Mouse (Mus musculus) MEL (cell line): ENCODE results near the gene Olfr1042. TPM values are rescaled to one million over a fixed set of nuclear protein-coding genes. Genes with fewer than 3 reads are reported as not detected.

Source experiments
- DNase-seq: peaks from one replicate; pipeline ENCODE4 v3.0.0; 2011; ENCODE audit warnings: low read depth, low spot score
- H3K27ac ChIP-seq: 2 replicates; pipeline ENCODE4 v1.5.1; 2012; ENCODE audit warnings: low read depth, mild to moderate bottlenecking, control low read depth, low read length, moderate library complexity; ENCODE audit not compliant: control insufficient read depth
- H3K27me3 ChIP-seq, 2 experiments: fragments of 150-350 bp in 1 of 2; sonication (generic) in 1 of 2; 2 replicates each; pipeline ENCODE4 v1.6.1; 2012; ENCODE audit warnings: low read length in 2 of 2, mild to moderate bottlenecking in 2 of 2, improper control_type of control experiment in 1 of 2, moderate library complexity in 1 of 2; ENCODE audit not compliant: insufficient read depth in 2 of 2, control insufficient read depth in 1 of 2
- H3K36me3 ChIP-seq, 2 experiments: 2 replicates each; pipeline ENCODE4 v1.6.1; 2012 to 2014; ENCODE audit warnings: low read length in 2 of 2, improper control_type of control experiment in 1 of 2, inconsistent platforms in 1 of 2, mild to moderate bottlenecking in 1 of 2; ENCODE audit not compliant: insufficient read depth in 2 of 2, control insufficient read depth in 1 of 2
- H3K4me1 ChIP-seq, 2 experiments: fragments of 150-350 bp in 1 of 2; sonication (generic) in 1 of 2; 2 replicates each; pipeline ENCODE4 v1.6.1; 2012; ENCODE audit warnings: low read length in 2 of 2, improper control_type of control experiment in 1 of 2, mild to moderate bottlenecking in 1 of 2; ENCODE audit not compliant: insufficient read depth in 2 of 2, control insufficient read depth in 1 of 2
- H3K4me3 ChIP-seq, 2 experiments: fragments of 150-350 bp in 1 of 2; sonication (generic) in 1 of 2; 2 replicates each; pipeline ENCODE4 v1.5.1; 2012; ENCODE audit warnings: low read depth in 2 of 2, low read length in 2 of 2, mild to moderate bottlenecking in 2 of 2, moderate library complexity in 2 of 2, control low read depth in 1 of 2, improper control_type of control experiment in 1 of 2; ENCODE audit not compliant: control insufficient read depth in 1 of 2, insufficient read depth in 1 of 2
- H3K79me2 ChIP-seq: 2 replicates; pipeline ENCODE4 v1.6.1; 2012; ENCODE audit warnings: mild to moderate bottlenecking, low read length, moderate library complexity; ENCODE audit not compliant: control insufficient read depth, poor library complexity, insufficient read depth
- H3K9ac ChIP-seq: 2 replicates; pipeline ENCODE4 v1.6.1; 2012; ENCODE audit warnings: low read depth, mild to moderate bottlenecking, control low read depth, low read length, moderate library complexity; ENCODE audit not compliant: control insufficient read depth, poor library complexity, severe bottlenecking
- H3K9me3 ChIP-seq: fragments of 150-350 bp; sonication (generic); replicated peaks from 2 replicates; pipeline ENCODE4 v1.6.1; 2012; ENCODE audit warnings: mild to moderate bottlenecking, low read length, improper control_type of control experiment, moderate library complexity; ENCODE audit not compliant: insufficient read depth
- BHLHE40 ChIP-seq: IDR thresholded peaks from 2 replicates; pipeline ENCODE4 v1.6.1; 2012; ENCODE audit warnings: low read depth, mild to moderate bottlenecking, inconsistent platforms, low read length, improper control_type of control experiment, borderline replicate concordance
- CTCF ChIP-seq, 3 experiments: IDR thresholded peaks in 2 of 3; conservative IDR thresholded peaks in 1 of 3; 2 replicates each; pipeline ENCODE4 v1.5.1; 2011 to 2012; ENCODE audit warnings: low read length in 3 of 3, low read depth in 2 of 3, mild to moderate bottlenecking in 2 of 3, improper control_type of control experiment in 1 of 3, inconsistent platforms in 1 of 3, mixed read lengths in 1 of 3, moderate library complexity in 1 of 3; ENCODE audit not compliant: control insufficient read depth in 1 of 3, insufficient read depth in 1 of 3, poor library complexity in 1 of 3, severe bottlenecking in 1 of 3
- ETS1 ChIP-seq: IDR thresholded peaks from 2 replicates; pipeline ENCODE4 v1.6.1; 2012; ENCODE audit warnings: low read depth, mild to moderate bottlenecking, inconsistent platforms, low read length, improper control_type of control experiment, moderate library complexity
- GABPA ChIP-seq: IDR thresholded peaks from 2 replicates; pipeline ENCODE4 v1.6.1; 2012; ENCODE audit warnings: low read depth, mild to moderate bottlenecking, inconsistent platforms, low read length, improper control_type of control experiment, moderate library complexity
- GATA1 ChIP-seq: IDR thresholded peaks from 2 replicates; pipeline ENCODE4 v1.6.1; 2011; ENCODE audit warnings: low read depth, low read length, improper control_type of control experiment
- HCFC1 ChIP-seq: IDR thresholded peaks from 2 replicates; pipeline ENCODE4 v1.6.1; 2012; ENCODE audit warnings: low read depth, mild to moderate bottlenecking, inconsistent platforms, low read length, improper control_type of control experiment, moderate library complexity
- MAZ ChIP-seq: IDR thresholded peaks from 2 replicates; pipeline ENCODE4 v1.6.1; 2012; ENCODE audit warnings: low read depth, mild to moderate bottlenecking, inconsistent platforms, low read length, improper control_type of control experiment
- MEF2A ChIP-seq: IDR thresholded peaks from 2 replicates; pipeline ENCODE4 v1.6.1; 2014; ENCODE audit warnings: low read depth, mild to moderate bottlenecking, inconsistent platforms, low read length, improper control_type of control experiment; ENCODE audit not compliant: poor library complexity, insufficient replicate concordance, severe bottlenecking; ENCODE audit errors: extremely low read depth
- MXI1 ChIP-seq: IDR thresholded peaks from 2 replicates; pipeline ENCODE4 v1.6.1; 2011; ENCODE audit warnings: mild to moderate bottlenecking, low read depth, low read length, improper control_type of control experiment
- MYB ChIP-seq: IDR thresholded peaks from 2 replicates; pipeline ENCODE4 v1.6.1; 2011; ENCODE audit warnings: mild to moderate bottlenecking, low read depth, low read length, improper control_type of control experiment
- MYC ChIP-seq: IDR thresholded peaks from 2 replicates; pipeline ENCODE4 v1.6.1; 2011; ENCODE audit warnings: low read depth, mild to moderate bottlenecking, low read length, improper control_type of control experiment, moderate library complexity
- POLR2A ChIP-seq, 2 experiments: IDR thresholded peaks; 2 replicates each; pipeline ENCODE4 v1.6.1; 2011 to 2012; ENCODE audit warnings: low read length in 2 of 2, mild to moderate bottlenecking in 2 of 2, control low read depth in 1 of 2, improper control_type of control experiment in 1 of 2, low read depth in 1 of 2, moderate library complexity in 1 of 2; ENCODE audit not compliant: control insufficient read depth in 1 of 2, insufficient read depth in 1 of 2, poor library complexity in 1 of 2
- POLR2AphosphoS2 ChIP-seq: IDR thresholded peaks from 2 replicates; pipeline ENCODE4 v1.6.1; 2011; ENCODE audit warnings: low read length, improper control_type of control experiment
- POLR2AphosphoS5 ChIP-seq: IDR thresholded peaks from 2 replicates; pipeline ENCODE4 v1.6.1; 2012; ENCODE audit warnings: low read depth, borderline replicate concordance, mild to moderate bottlenecking, inconsistent platforms, low read length, moderate library complexity, mixed read lengths
- SMC3 ChIP-seq: IDR thresholded peaks from 2 replicates; pipeline ENCODE4 v1.6.1; 2011; ENCODE audit warnings: low read depth, low read length, improper control_type of control experiment
- TAL1 ChIP-seq: IDR thresholded peaks from 2 replicates; pipeline ENCODE4 v1.6.1; 2012; ENCODE audit warnings: mild to moderate bottlenecking, inconsistent platforms, low read length, moderate library complexity, mixed read lengths
- TBP ChIP-seq: IDR thresholded peaks from 2 replicates; pipeline ENCODE4 v1.8.0; 2011; ENCODE audit warnings: low read depth, low read length, improper control_type of control experiment
- TCF12 ChIP-seq: IDR thresholded peaks from 2 replicates; pipeline ENCODE4 v1.6.1; 2014; ENCODE audit warnings: low read depth, mild to moderate bottlenecking, inconsistent platforms, low read length, improper control_type of control experiment, moderate library complexity
- USF1 ChIP-seq: IDR thresholded peaks from 2 replicates; pipeline ENCODE4 v1.6.1; 2014; ENCODE audit warnings: low read depth, mild to moderate bottlenecking, inconsistent platforms, low read length, improper control_type of control experiment, moderate library complexity
- ZC3H11A ChIP-seq: IDR thresholded peaks from 2 replicates; pipeline ENCODE4 v1.6.1; 2012; ENCODE audit warnings: low read depth, mild to moderate bottlenecking, inconsistent platforms, low read length, improper control_type of control experiment
- ZKSCAN1 ChIP-seq: IDR thresholded peaks from 2 replicates; pipeline ENCODE4 v1.6.1; 2012; ENCODE audit warnings: low read depth, mild to moderate bottlenecking, inconsistent platforms, low read length, improper control_type of control experiment, moderate library complexity
- polyA plus RNA-seq, 2 experiments: library from polyadenylated mRNA; stranded (reverse) in 1 of 2; unstranded in 1 of 2; fragments of >175 nt in 1 of 2; fragments of >200 nt in 1 of 2; gene quantifications; 2 replicates each; pipeline versions ENCODE4 v1.2.1 to v1.2.4; 2012; ENCODE audit warnings: low replicate concordance in 2 of 2, low read depth in 1 of 2; ENCODE audit not compliant: insufficient read length in 2 of 2, insufficient read depth in 1 of 2, missing spikeins in 1 of 2
- total RNA-seq: library from RNA; depleted of rRNA; stranded (reverse); fragments of 300-350 nt; gene quantifications from 2 replicates; pipeline ENCODE4 v1.2.3, GENCODE M21; 2012; rRNA removed

Gene Olfr1042
- total RNA-seq (not detected in 2 replicates), polyA plus RNA-seq (not detected)

GRCm38 (mm10) chr2:86161738-86162137 is at the start of gene Olfr1042:
TSS of gene Olfr1042 (minus strand) at chr2:86161838.
- TF ChIP-seq MXI1 (no peak), MAZ (no peak), MYC (no peak), MYB (no peak), HCFC1 (no peak), POLR2AphosphoS5 (no peak), USF1 (no peak), GABPA (no peak), TAL1 (no peak), TBP (no peak), ETS1 (no peak), GATA1 (no peak), TCF12 (no peak), POLR2AphosphoS2 (no peak), ZC3H11A (no peak), CTCF (IDR thresholded peaks at IDR 0.05 in 2 of 3, conservative IDR thresholded peaks at IDR 0.05 in 1 of 3; ENCODE audit: control insufficient read depth in 1 of 3, insufficient read depth in 1 of 3, low read depth in 2 of 3, low read length in 3 of 3, poor library complexity in 1 of 3, severe bottlenecking in 1 of 3) (no peak), POLR2A (IDR thresholded peaks at IDR 0.05; ENCODE audit: control insufficient read depth in 1 of 2, insufficient read depth in 1 of 2, low read depth in 1 of 2, low read length in 2 of 2, poor library complexity in 1 of 2) (no peak), ZKSCAN1 (no peak), BHLHE40 (no peak), MEF2A (no peak)
- Histone ChIP-seq H3K27ac (no peak within 1 kb of the TSS), H3K27me3 (no peaks in the 10 kb centered on the region), H3K9me3 (no peaks in the 10 kb centered on the region), H3K4me1 (no peaks in the 10 kb centered on the region), H3K9ac (no peak within 1 kb of the TSS), H3K36me3 (no peaks in the 10 kb centered on the region), H3K79me2 (no peaks in the 10 kb centered on the region), H3K4me3 (no peak within 1 kb of the TSS)
- no peak for DNase-seq

- Histone ChIP-seq H3K79me2 (no peaks in the 10 kb centered on the region), H3K27me3 (no peaks in the 10 kb centered on the region), H3K9ac (no peak within 1 kb of the TSS), H3K9me3 (no peaks in the 10 kb centered on the region), H3K36me3 (no peaks in the 10 kb centered on the region), H3K4me1 (no peaks in the 10 kb centered on the region), H3K27ac (no peak within 1 kb of the TSS), H3K4me3 (no peak within 1 kb of the TSS)
- TF ChIP-seq BHLHE40 (no peak), SMC3 (no peak), TBP (no peak)
- no peak for DNase-seq
These were observed 41.3 kb upstream of the Olfr1042 start, which contains the start of gene Olfr1045 for GRCm38 (mm10) chr2:86202909-86203308. TSS of gene Olfr1045 (minus strand) at chr2:86203009.
